Mouse (Mus musculus): ENCODE measurements around the gene Ell. TPM values are rescaled to one million over a fixed set of nuclear protein-coding genes. Genes with fewer than 3 reads are reported as not detected.

Gene Ell
- polyA plus RNA-seq, 1 experiment from 2014 or later = 19.2 TPM

Other genes starting within 250 kb of the Ell start
- 40.3 and 45.0 TPM in 2 replicates for gene Ddx49, start 237.0 kb upstream of the Ell start, polyA plus RNA-seq (2015; fragmentation: Nextera tagmentation; extraction: Ambion mirVana)
- gene Cope, start 236.9 kb upstream of the Ell start, polyA plus RNA-seq (2015; fragmentation: Nextera tagmentation; extraction: Ambion mirVana) = 261 and 268 TPM in 2 replicates
- gene Cers1, start 223.7 kb upstream of the Ell start, polyA plus RNA-seq (2015; fragmentation: Nextera tagmentation; extraction: Ambion mirVana) = 40.3 and 42.1 TPM in 2 replicates
- 2.5 and 7.0 TPM in 2 replicates for gene Gdf1, start 209.6 kb upstream of the Ell start, polyA plus RNA-seq (2015; fragmentation: Nextera tagmentation; extraction: Ambion mirVana)
- 11.3 and 11.6 TPM in 2 replicates for gene Upf1, start 186.2 kb upstream of the Ell start, polyA plus RNA-seq (2015; fragmentation: Nextera tagmentation; extraction: Ambion mirVana)
- gene Comp, start 165.9 kb upstream of the Ell start, polyA plus RNA-seq (2015; fragmentation: Nextera tagmentation; extraction: Ambion mirVana) = 0.36 and 0.47 TPM in 2 replicates
- gene Crtc1, start 99.9 kb upstream of the Ell start, polyA plus RNA-seq (2015; fragmentation: Nextera tagmentation; extraction: Ambion mirVana) = 53.4 and 56.3 TPM in 2 replicates
- gene Klhl26, start 62.5 kb upstream of the Ell start, polyA plus RNA-seq (2015; fragmentation: Nextera tagmentation; extraction: Ambion mirVana) = 31.0 and 32.4 TPM in 2 replicates
- 121 and 151 TPM in 2 replicates for gene Tmem59l, start 52.1 kb upstream of the Ell start, polyA plus RNA-seq (2015; fragmentation: Nextera tagmentation; extraction: Ambion mirVana)
- gene Crlf1, start 46.3 kb upstream of the Ell start, polyA plus RNA-seq (2015; fragmentation: Nextera tagmentation; extraction: Ambion mirVana) = 3.6 and 6.3 TPM in 2 replicates
- 163 and 185 TPM in 2 replicates for gene Rex1bd, start 32.7 kb upstream of the Ell start, polyA plus RNA-seq (2015; fragmentation: Nextera tagmentation; extraction: Ambion mirVana)
- 584 and 621 TPM in 2 replicates for gene Uba52, start 28.7 kb upstream of the Ell start, polyA plus RNA-seq (2015; fragmentation: Nextera tagmentation; extraction: Ambion mirVana)
- 406 and 425 TPM in 2 replicates for gene Fkbp8, start 11.7 kb upstream of the Ell start, polyA plus RNA-seq (2015; fragmentation: Nextera tagmentation; extraction: Ambion mirVana)
- 43.1 and 43.3 TPM in 2 replicates for gene Kxd1, start 11.5 kb upstream of the Ell start, polyA plus RNA-seq (2015; fragmentation: Nextera tagmentation; extraction: Ambion mirVana)
- gene Isyna1, start 54.9 kb downstream of the Ell start, polyA plus RNA-seq (2015; fragmentation: Nextera tagmentation; extraction: Ambion mirVana) = 155 and 171 TPM in 2 replicates
- gene Ssbp4, start 69.4 kb downstream of the Ell start, polyA plus RNA-seq (2015; fragmentation: Nextera tagmentation; extraction: Ambion mirVana) = 151 and 173 TPM in 2 replicates
- gene Lrrc25, start 76.7 kb downstream of the Ell start, polyA plus RNA-seq (2015; fragmentation: Nextera tagmentation; extraction: Ambion mirVana) = 0.64 and 0.97 TPM in 2 replicates
- gene Gdf15, start 93.0 kb downstream of the Ell start, polyA plus RNA-seq (2015; fragmentation: Nextera tagmentation; extraction: Ambion mirVana) = 0.35 and 0.39 TPM in 2 replicates
- 67.2 and 69.7 TPM in 2 replicates for gene Pgpep1, start 120.9 kb downstream of the Ell start, polyA plus RNA-seq (2015; fragmentation: Nextera tagmentation; extraction: Ambion mirVana)
- gene Lsm4, start 133.8 kb downstream of the Ell start, polyA plus RNA-seq (2015; fragmentation: Nextera tagmentation; extraction: Ambion mirVana) = 137 and 143 TPM in 2 replicates
- 60.4 and 67.9 TPM in 2 replicates for gene Jund, start 159.5 kb downstream of the Ell start, polyA plus RNA-seq (2015; fragmentation: Nextera tagmentation; extraction: Ambion mirVana)
- gene Iqcn, start 164.0 kb downstream of the Ell start, polyA plus RNA-seq (2015; fragmentation: Nextera tagmentation; extraction: Ambion mirVana) = 0.06 TPM in 1 of 2 replicates, not detected in the other
- gene Gm3336, start 179.1 kb downstream of the Ell start, polyA plus RNA-seq (2015; fragmentation: Nextera tagmentation; extraction: Ambion mirVana) = not detected in 2 replicates
- 0.11 and 0.23 TPM in 2 replicates for gene Pde4c, start 184.3 kb downstream of the Ell start, polyA plus RNA-seq (2015; fragmentation: Nextera tagmentation; extraction: Ambion mirVana)
- gene Rab3a, start 215.2 kb downstream of the Ell start, polyA plus RNA-seq (2015; fragmentation: Nextera tagmentation; extraction: Ambion mirVana) = 477 and 573 TPM in 2 replicates
- 34.8 and 35.7 TPM in 2 replicates for gene Mpv17l2, start 221.5 kb downstream of the Ell start, polyA plus RNA-seq (2015; fragmentation: Nextera tagmentation; extraction: Ambion mirVana)
- 107 and 112 TPM in 2 replicates for gene Pik3r2, start 237.3 kb downstream of the Ell start, polyA plus RNA-seq (2015; fragmentation: Nextera tagmentation; extraction: Ambion mirVana)

Measured in midbrain, embryonic 16.5 days (tissue).